ENCODE assay signal across 12 mouse cellular contexts in genomic region chr13:92592268-92592785, GRCm38 (mm10). TPM values are rescaled to one million over a fixed set of nuclear protein-coding genes. Genes with fewer than 3 reads are reported as not detected.
DNase-seq lines count a peak whose midpoint lies in the region; ATAC-seq and TF ChIP-seq lines count a peak whose summit lies in the region.
"Had no signal": no experiment of that assay in that cellular context is flagged by ENCODE, and none has a peak within 500 bp of the region (broad histone marks: within the 10 kb centered on the region; RNA-seq: fewer than 3 reads in every experiment).

No protein-coding gene starts in this region.

- H3K4me3 ChIP-seq in hindbrain, embryonic 10.5 days, result no peak overlapping the region
- H3K4me3 ChIP-seq in hindbrain, embryonic 12.5 days, result no peak overlapping the region
- no peak overlapping the region for H3K4me3 ChIP-seq in stomach, embryonic 14.5 days (ENCODE audit: low read depth, low read length)
- no peak overlapping the region for H3K4me3 ChIP-seq in stomach, postnatal 0 days (ENCODE audit: low read depth, low read length)
- no peak overlapping the region for H3K4me3 ChIP-seq in intestine, postnatal 0 days (ENCODE audit: low read depth, low read length)
- no peak overlapping the region for H3K4me3 ChIP-seq in stomach, embryonic 16.5 days (replicated peaks; ENCODE audit: low read length)
- H3K4me3 ChIP-seq: forebrain, embryonic 13.5 days; neural tube, embryonic 13.5 days had no signal

- H3K9ac ChIP-seq in hindbrain, embryonic 12.5 days, result no peak overlapping the region
- H3K9ac ChIP-seq in stomach, embryonic 14.5 days (replicated peaks; ENCODE audit: low read depth, low read length), result no peak overlapping the region
- no peak overlapping the region for H3K9ac ChIP-seq in stomach, postnatal 0 days (ENCODE audit: low read length)
- no peak overlapping the region for H3K9ac ChIP-seq in intestine, postnatal 0 days (ENCODE audit: low read depth, low read length)
- H3K9ac ChIP-seq in stomach, embryonic 16.5 days (ENCODE audit: low read length), result no peak overlapping the region
- H3K9ac ChIP-seq: forebrain, embryonic 13.5 days; neural tube, embryonic 13.5 days had no signal

- no peaks in the 10 kb centered on the region for H3K9me3 ChIP-seq in hindbrain, embryonic 10.5 days
- H3K9me3 ChIP-seq in hindbrain, embryonic 12.5 days (replicated peaks), result no peaks in the 10 kb centered on the region
- no peaks in the 10 kb centered on the region for H3K9me3 ChIP-seq in stomach, embryonic 14.5 days (ENCODE audit: control insufficient read depth, low read depth, low read length)
- no peaks in the 10 kb centered on the region for H3K9me3 ChIP-seq in stomach, postnatal 0 days (ENCODE audit: control insufficient read depth, low read length)
- H3K9me3 ChIP-seq in intestine, postnatal 0 days (ENCODE audit: control insufficient read depth), result no peaks in the 10 kb centered on the region
- H3K9me3 ChIP-seq in stomach, embryonic 16.5 days (replicated peaks; ENCODE audit: control insufficient read depth, low read length), result no peaks in the 10 kb centered on the region
- H3K9me3 ChIP-seq: forebrain, embryonic 13.5 days; neural tube, embryonic 13.5 days had no signal

- H3K4me1 ChIP-seq in hindbrain, embryonic 10.5 days (replicated peaks), result peaks cover 48% of the 10 kb centered on the region
- H3K4me1 ChIP-seq in hindbrain, embryonic 12.5 days, result peaks cover 18% of the 10 kb centered on the region
- peaks cover 18% of the 10 kb centered on the region for H3K4me1 ChIP-seq in stomach, embryonic 14.5 days (ENCODE audit: control insufficient read depth, insufficient read depth, low read length)
- H3K4me1 ChIP-seq in stomach, postnatal 0 days (replicated peaks; ENCODE audit: control insufficient read depth, insufficient read depth), result no peaks in the 10 kb centered on the region
- no peaks in the 10 kb centered on the region for H3K4me1 ChIP-seq in intestine, postnatal 0 days (replicated peaks; ENCODE audit: control insufficient read depth, insufficient read depth, low read length)
- peaks cover 29% of the 10 kb centered on the region for H3K4me1 ChIP-seq in stomach, embryonic 16.5 days (ENCODE audit: control insufficient read depth, insufficient read depth, low read length)

- no peak for DNase-seq in hindbrain, embryonic 10.5 days (ENCODE audit: low spot score)
- no peak for DNase-seq in stomach, postnatal 0 days (ENCODE audit: low spot score)
- no peak for DNase-seq in frontal cortex, postnatal 25 days (ENCODE audit: low spot score in 2 of 2)
- DNase-seq: cerebellum, postnatal 25 days had no signal

- WGBS in hindbrain, embryonic 10.5 days, result 32% methylated on average over 5 of the region's 5 CpGs
- WGBS in hindbrain, embryonic 12.5 days, result 34% methylated on average over 5 of the region's 5 CpGs
- 53% methylated on average over 5 of the region's 5 CpGs for WGBS in stomach, embryonic 14.5 days
- 55% methylated on average over 5 of the region's 5 CpGs for WGBS in stomach, postnatal 0 days
- WGBS in intestine, postnatal 0 days, result 57% methylated on average over 5 of the region's 5 CpGs
- 51% methylated on average over 5 of the region's 5 CpGs for WGBS in stomach, embryonic 16.5 days

- H3K4me2 ChIP-seq in hindbrain, embryonic 12.5 days (replicated peaks), result no peak overlapping the region
- no peak overlapping the region for H3K4me2 ChIP-seq in stomach, embryonic 14.5 days (replicated peaks; ENCODE audit: low read depth, low read length)
- H3K4me2 ChIP-seq in stomach, postnatal 0 days (replicated peaks; ENCODE audit: low read depth), result no peak overlapping the region
- 0 out of 2 replicates have a peak overlapping the region, but pooled peaks have one; percentile 13 for H3K4me2 ChIP-seq in intestine, postnatal 0 days (replicated peaks; ENCODE audit: low read depth)
- H3K4me2 ChIP-seq in stomach, embryonic 16.5 days (ENCODE audit: low read depth, low read length), result 0 out of 2 replicates have a peak overlapping the region, but pooled peaks have one; percentile 27
- H3K4me2 ChIP-seq: forebrain, embryonic 13.5 days had no signal

- no peak for TF ChIP-seq EP300 in stomach, postnatal 0 days (optimal IDR thresholded peaks at IDR 0.05)

- ATAC-seq in hindbrain, embryonic 12.5 days (ENCODE audit: low FRiP score), result no peak
- ATAC-seq in stomach, embryonic 14.5 days (ENCODE audit: insufficient number of reproducible peaks, insufficient read depth, low FRiP score, low read depth), result no peak
- ATAC-seq in stomach, postnatal 0 days (ENCODE audit: low FRiP score, low TSS enrichment), result no peak
- no peak for ATAC-seq in intestine, postnatal 0 days
- ATAC-seq in stomach, embryonic 16.5 days (ENCODE audit: insufficient read depth, low FRiP score), result no peak
- ATAC-seq: activated CD4-positive, CD25-positive, alpha-beta regulatory T cell, adult 4 months had no signal

- H3K27ac ChIP-seq in hindbrain, embryonic 10.5 days, result peak overlapping the region; percentile 77; the same call in 1 of the 2 replicates
- no peak overlapping the region for H3K27ac ChIP-seq in hindbrain, embryonic 12.5 days
- H3K27ac ChIP-seq in stomach, embryonic 14.5 days (ENCODE audit: low read length), result peak overlapping the region; percentile 71
- no peak overlapping the region; the same call in 1 of the 2 replicates for H3K27ac ChIP-seq in stomach, postnatal 0 days (replicated peaks)
- H3K27ac ChIP-seq in intestine, postnatal 0 days (ENCODE audit: low read depth, low read length), result peak overlapping the region; percentile 54; the same call in 1 of the 2 replicates
- peak overlapping the region; percentile 67; the same call in 1 of the 2 replicates for H3K27ac ChIP-seq in stomach, embryonic 16.5 days (ENCODE audit: low read length)

- H3K36me3 ChIP-seq in hindbrain, embryonic 10.5 days, result no peaks in the 10 kb centered on the region
- no peaks in the 10 kb centered on the region for H3K36me3 ChIP-seq in hindbrain, embryonic 12.5 days
- no peaks in the 10 kb centered on the region for H3K36me3 ChIP-seq in stomach, embryonic 14.5 days (ENCODE audit: control insufficient read depth, insufficient read depth, low read length)
- H3K36me3 ChIP-seq in stomach, postnatal 0 days (ENCODE audit: control insufficient read depth, insufficient read depth, low read length), result no peaks in the 10 kb centered on the region
- H3K36me3 ChIP-seq in intestine, postnatal 0 days (ENCODE audit: control insufficient read depth, insufficient read depth), result no peaks in the 10 kb centered on the region
- no peaks in the 10 kb centered on the region for H3K36me3 ChIP-seq in stomach, embryonic 16.5 days (ENCODE audit: control insufficient read depth, insufficient read depth, low read length)
- H3K36me3 ChIP-seq: neural tube, embryonic 13.5 days had no signal

- H3K27me3 ChIP-seq in hindbrain, embryonic 10.5 days (ENCODE audit: insufficient read depth, poor library complexity, severe bottlenecking), result peaks cover 14% of the 10 kb centered on the region; the same call in 1 of the 2 replicates
- H3K27me3 ChIP-seq in hindbrain, embryonic 12.5 days, result no peaks in the 10 kb centered on the region
- H3K27me3 ChIP-seq in stomach, embryonic 14.5 days (ENCODE audit: control insufficient read depth, insufficient read depth, low read length), result no peaks in the 10 kb centered on the region
- H3K27me3 ChIP-seq in stomach, postnatal 0 days (ENCODE audit: control insufficient read depth, insufficient read depth, low read length), result no peaks in the 10 kb centered on the region
- H3K27me3 ChIP-seq in intestine, postnatal 0 days (replicated peaks; ENCODE audit: control insufficient read depth, insufficient read depth, low read length), result no peaks in the 10 kb centered on the region
- no peaks in the 10 kb centered on the region for H3K27me3 ChIP-seq in stomach, embryonic 16.5 days (ENCODE audit: control insufficient read depth, insufficient read depth, low read length)
- H3K27me3 ChIP-seq: forebrain, embryonic 13.5 days; neural tube, embryonic 13.5 days had no signal

- no peak for TF ChIP-seq CTCF in stomach, postnatal 0 days (IDR thresholded peaks at IDR 0.05; ENCODE audit: low read depth)
- no peak for TF ChIP-seq CTCF in intestine, postnatal 0 days (IDR thresholded peaks at IDR 0.05; ENCODE audit: low read depth)

RNA-seq across cellular contexts. Expression of gene Spz1, which starts 16.4 kb away (rescaled TPM):
- not detected in 2 replicates for polyA plus RNA-seq in hindbrain, embryonic 10.5 days (2016; fragmentation: Nextera tagmentation; extraction: Ambion mirVana)
- not detected in 2 replicates for polyA plus RNA-seq in hindbrain, embryonic 12.5 days (2016; fragmentation: Nextera tagmentation; extraction: Ambion mirVana)
- not detected in 2 replicates for polyA plus RNA-seq in stomach, embryonic 14.5 days (2014; fragmentation: Nextera tagmentation; extraction: Ambion mirVana)
- polyA plus RNA-seq in stomach, postnatal 0 days (2015; fragmentation: Nextera tagmentation; extraction: Ambion mirVana), result not detected in 2 replicates
- polyA plus RNA-seq in intestine, postnatal 0 days (2015; fragmentation: Nextera tagmentation; extraction: Ambion mirVana), result not detected in 2 replicates
- not detected in 2 replicates for polyA plus RNA-seq in stomach, embryonic 16.5 days (2015; fragmentation: Nextera tagmentation; extraction: Ambion mirVana)
- polyA plus RNA-seq: activated CD4-positive, CD25-positive, alpha-beta regulatory T cell, adult 4 months; forebrain, embryonic 13.5 days; limb, embryonic 11.5 days; neural tube, embryonic 13.5 days had no signal

RNA-seq across cellular contexts. Expression of gene Serinc5, which starts 18.6 kb away (rescaled TPM):
- polyA plus RNA-seq in hindbrain, embryonic 10.5 days (2016; fragmentation: Nextera tagmentation; extraction: Ambion mirVana), result 10.6 and 13.3 TPM in 2 replicates
- polyA plus RNA-seq in hindbrain, embryonic 12.5 days (2016; fragmentation: Nextera tagmentation; extraction: Ambion mirVana), result 18.1 and 18.7 TPM in 2 replicates
- 22.7 and 24.0 TPM in 2 replicates for polyA plus RNA-seq in stomach, embryonic 14.5 days (2014; fragmentation: Nextera tagmentation; extraction: Ambion mirVana)
- 14.5 and 16.0 TPM in 2 replicates for polyA plus RNA-seq in stomach, postnatal 0 days (2015; fragmentation: Nextera tagmentation; extraction: Ambion mirVana)
- polyA plus RNA-seq in intestine, postnatal 0 days (2015; fragmentation: Nextera tagmentation; extraction: Ambion mirVana), result 10.8 and 11.8 TPM in 2 replicates
- 29.9 and 30.8 TPM in 2 replicates for polyA plus RNA-seq in stomach, embryonic 16.5 days (2015; fragmentation: Nextera tagmentation; extraction: Ambion mirVana)

Comparison
In these comparisons a context has a peak if more than half of its experiments do, and no peak if none do; other contexts are left out.
1. H3K27ac ChIP-seq: peak in hindbrain, embryonic 10.5 days (single experiment), stomach, embryonic 14.5 days (single experiment), intestine, postnatal 0 days (single experiment) and stomach, embryonic 16.5 days (single experiment); none in hindbrain, embryonic 12.5 days (single experiment) and stomach, postnatal 0 days (single experiment).
2. H3K4me2 ChIP-seq: peak in intestine, postnatal 0 days (single experiment) and stomach, embryonic 16.5 days (single experiment); none in hindbrain, embryonic 12.5 days (single experiment), stomach, embryonic 14.5 days (single experiment) and stomach, postnatal 0 days (single experiment).